Mouse (Mus musculus): Measurements from ENCODE around the gene Zc3h18.

DNA sequence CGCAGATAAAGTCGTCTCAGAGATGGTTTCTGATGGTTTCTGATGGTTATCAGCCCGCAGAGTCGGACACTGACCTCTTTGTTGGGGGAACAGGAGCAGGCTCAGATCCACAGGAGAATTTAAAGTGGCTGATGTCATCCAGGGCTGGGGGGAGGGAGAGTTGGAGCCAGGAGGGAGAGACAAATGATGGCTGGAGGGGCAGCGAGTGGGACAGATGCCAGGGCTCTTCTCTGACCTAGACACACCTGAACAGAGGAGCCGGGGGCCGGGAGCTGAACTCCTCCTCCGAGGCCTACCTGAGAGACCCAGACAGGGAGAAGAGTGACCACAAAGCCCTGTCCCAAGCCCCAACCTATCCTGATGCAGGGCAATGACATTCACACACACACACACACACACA is 47.3 kb upstream of the Zc3h18 start:
- no peak for TF ChIP-seq CTCF (IDR thresholded peaks at IDR 0.05)
- TF ChIP-seq EP300 (IDR thresholded peaks at IDR 0.05), result no peak
